Mouse (Mus musculus) erythroblast, embryonic 14.5 days (primary cell): ENCODE data around the gene Cmip.

Experiments
- GATA1 ChIP-seq: IDR thresholded peaks from 2 replicates; pipeline ENCODE4 v1.6.1; 2012; ENCODE audit warnings: low read length, inconsistent platforms, mixed read lengths
- TAL1 ChIP-seq: IDR thresholded peaks from 3 replicates; pipeline ENCODE4 v1.6.1; 2012; ENCODE audit warnings: low read length, inconsistent platforms, mixed read lengths

GRCm38 (mm10) chr8:117437616-117438015 is 180.8 kb downstream of the Cmip start:
- TF ChIP-seq GATA1: no peak
- TF ChIP-seq TAL1: no peak
